Mouse (Mus musculus): ENCODE data around the gene Pin1rt1.

DNA sequence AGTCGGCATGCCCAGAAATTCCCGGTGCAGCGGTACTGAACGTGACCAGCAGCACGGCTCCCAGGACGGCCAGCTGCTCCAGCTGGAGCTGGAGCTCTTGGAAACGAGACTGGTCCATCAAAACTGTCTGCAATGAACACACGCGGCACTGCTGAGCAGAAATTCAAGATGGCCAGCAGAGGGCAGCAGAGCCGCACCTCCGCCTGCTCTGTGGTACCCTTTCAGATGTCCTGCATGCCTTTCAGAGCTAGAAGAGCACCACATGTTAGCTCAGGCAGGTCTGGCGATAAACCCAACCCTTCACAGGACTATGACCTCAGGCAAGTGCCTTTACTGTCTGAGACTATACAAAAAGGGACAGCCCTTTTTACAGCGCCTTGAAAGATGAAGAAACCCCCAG is 30.8 kb downstream of the Pin1rt1 start:
- TF ChIP-seq POLR2A (IDR thresholded peaks at IDR 0.05; ENCODE audit: low read depth, low read length) (no peak), CTCF (conservative IDR thresholded peaks at IDR 0.05; ENCODE audit: insufficient read depth, insufficient read length, low read depth, low read length) (peak; percentile 99)

All from kidney, adult 2 months (tissue).